Mouse (Mus musculus) CH12.LX (cell line): ENCODE results near the gene Wtap.
A peak's percentile ranks its signal among the peaks of the same experiment; 100 is the strongest.

Experiments used
- CTCF ChIP-seq, 2 experiments: IDR thresholded peaks in 1 of 2; conservative IDR thresholded peaks in 1 of 2; 2 replicates each; pipeline ENCODE4 v1.5.1; 2011 to 2012; ENCODE audit warnings: low read depth in 2 of 2, low read length in 2 of 2, improper control_type of control experiment in 1 of 2, inconsistent platforms in 1 of 2, mild to moderate bottlenecking in 1 of 2, moderate library complexity in 1 of 2
- ETS1 ChIP-seq: conservative IDR thresholded peaks from 2 replicates; pipeline ENCODE4 v1.6.1; 2012; ENCODE audit warnings: low read depth, mild to moderate bottlenecking, inconsistent platforms, low read length, improper control_type of control experiment, moderate library complexity
- JUN ChIP-seq: IDR thresholded peaks from 2 replicates; pipeline ENCODE4 v1.6.1; 2011; ENCODE audit warnings: low read depth, mild to moderate bottlenecking, low read length, improper control_type of control experiment, moderate library complexity; ENCODE audit not compliant: insufficient read depth
- KAT2A ChIP-seq: IDR thresholded peaks from 2 replicates; pipeline ENCODE4 v1.6.1; 2012; ENCODE audit warnings: low read length, improper control_type of control experiment, inconsistent platforms; ENCODE audit not compliant: insufficient replicate concordance
- PAX5 ChIP-seq: IDR thresholded peaks from 2 replicates; pipeline ENCODE4 v1.6.1; 2012; ENCODE audit warnings: low read length, inconsistent platforms, mixed read lengths
- POLR2A ChIP-seq: IDR thresholded peaks from 2 replicates; pipeline ENCODE4 v1.6.1; 2011; ENCODE audit warnings: low read depth, mild to moderate bottlenecking, improper control_type of control experiment, low read length
- TBP ChIP-seq: conservative IDR thresholded peaks from 2 replicates; pipeline ENCODE4 v1.6.1; 2011; ENCODE audit warnings: low read depth, low read length, improper control_type of control experiment
- USF2 ChIP-seq: conservative IDR thresholded peaks from 2 replicates; pipeline ENCODE4 v1.6.1; 2011; ENCODE audit warnings: low read depth, low read length, improper control_type of control experiment
- ZC3H11A ChIP-seq: IDR thresholded peaks from 2 replicates; pipeline ENCODE4 v1.6.1; 2012; ENCODE audit warnings: low read depth, mild to moderate bottlenecking, inconsistent platforms, low read length, improper control_type of control experiment
- ZMIZ1 ChIP-seq: IDR thresholded peaks from 2 replicates; pipeline ENCODE4 v1.6.1; 2012; ENCODE audit warnings: low read depth, mild to moderate bottlenecking, inconsistent platforms, low read length, improper control_type of control experiment
- ZNF384 ChIP-seq: IDR thresholded peaks from 2 replicates; pipeline ENCODE4 v1.6.1; 2012; ENCODE audit warnings: low read depth, low read length, improper control_type of control experiment, inconsistent platforms

GRCm38 (mm10) chr17:12960331-12960873 is 33.6 kb downstream of the Wtap start, which contains the start of gene Acat2:
- peak; percentile 95 for TF ChIP-seq ZMIZ1
- TF ChIP-seq JUN = no peak
- no peak for TF ChIP-seq ETS1
- TF ChIP-seq CTCF (conservative IDR thresholded peaks at IDR 0.05 in 1 of 2, IDR thresholded peaks at IDR 0.05 in 1 of 2; ENCODE audit: low read depth in 2 of 2, low read length in 2 of 2) = no peak
- peak; percentile 81 for TF ChIP-seq TBP
- TF ChIP-seq POLR2A = peak; percentile 98
- no peak for TF ChIP-seq USF2
- TF ChIP-seq ZNF384 = no peak
- no peak for TF ChIP-seq ZC3H11A
- TF ChIP-seq PAX5 = no peak
- TF ChIP-seq KAT2A = 0 out of 2 replicates have a peak, but pooled peaks have one; percentile 19
